Mouse (Mus musculus) heart, postnatal 0 days (tissue): ENCODE results near the gene Rhbdl3.

ENCODE experiments used
- CTCF ChIP-seq: IDR thresholded peaks from 2 replicates; pipeline ENCODE4 v1.5.1; 2016; ENCODE audit warnings: antibody characterized with exemption, control low read depth, low read depth
- EP300 ChIP-seq: IDR thresholded peaks from 2 replicates; pipeline ENCODE4 v1.6.1; 2016; ENCODE audit warnings: antibody characterized with exemption, low read depth

- TF ChIP-seq CTCF = no peak
- TF ChIP-seq EP300 = no peak
Measured at GRCm38 (mm10) chr11:80264137-80264536, 36.6 kb upstream of the Rhbdl3 start.
